Mouse (Mus musculus) forelimb bud, embryonic 11.5 days (tissue): ENCODE results near the gene Marveld1.

ENCODE experiments used
- DNase-seq: peaks from one replicate; pipeline ENCODE4 v3.0.0-alpha.2; 2012; ENCODE audit warnings: low read depth, low spot score

The Marveld1 gene

DNA sequence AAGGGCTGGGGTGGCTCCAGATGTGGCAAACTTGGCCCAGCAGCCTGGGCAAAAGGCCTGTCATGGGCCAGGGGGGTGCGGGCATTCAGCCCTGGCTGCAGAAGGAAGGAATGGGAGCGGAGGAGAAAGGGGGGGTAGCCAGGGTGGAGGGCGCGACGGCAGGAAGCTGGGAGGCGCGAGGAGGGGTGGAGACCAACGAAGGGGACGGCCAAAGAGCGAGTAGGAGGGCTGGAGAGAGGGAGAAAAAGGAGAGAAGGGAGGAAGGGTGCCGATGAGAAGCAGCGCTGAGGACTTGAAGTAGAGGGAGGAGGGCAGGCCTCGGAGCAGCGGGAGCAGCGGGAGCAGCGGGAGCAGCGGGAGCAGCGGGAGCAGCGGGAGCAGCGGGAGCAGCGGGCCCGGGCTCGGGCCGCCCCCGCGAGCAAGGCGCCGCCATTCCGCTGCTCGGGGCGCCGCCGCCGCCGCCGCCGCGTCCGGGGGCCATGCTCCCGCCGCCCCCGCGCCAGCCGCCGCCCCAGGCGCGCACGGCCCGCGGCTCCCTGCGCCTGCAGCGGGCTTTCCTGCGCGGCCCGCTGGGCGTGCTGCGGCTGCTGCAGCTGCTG, at the start of gene Marveld1:
TSS of gene Marveld1 (plus strand) at position 231 of the 599 bp plus-strand sequence.
- DNase-seq: peak; percentile 67

DNA sequence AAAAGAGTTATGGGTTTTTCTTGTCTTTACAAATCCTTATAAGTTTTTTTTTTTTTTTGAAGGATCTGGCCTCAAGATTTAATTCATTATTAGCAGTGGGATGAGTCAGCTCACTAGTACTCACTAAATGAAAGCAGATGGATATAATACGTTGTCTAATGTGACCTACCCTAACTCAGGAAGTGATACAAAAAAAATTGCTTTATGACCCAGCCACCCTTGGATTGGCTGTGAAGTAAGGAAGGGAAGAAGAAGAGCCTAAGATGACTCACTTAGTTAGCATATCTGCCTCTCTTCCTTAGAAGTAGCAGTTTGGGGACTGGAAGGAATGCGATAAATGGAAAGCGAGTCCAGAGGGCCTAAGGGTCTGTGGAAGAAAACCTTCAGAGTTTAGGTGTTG, 47.8 kb upstream of the Marveld1 start:
- no peak for DNase-seq

DNA sequence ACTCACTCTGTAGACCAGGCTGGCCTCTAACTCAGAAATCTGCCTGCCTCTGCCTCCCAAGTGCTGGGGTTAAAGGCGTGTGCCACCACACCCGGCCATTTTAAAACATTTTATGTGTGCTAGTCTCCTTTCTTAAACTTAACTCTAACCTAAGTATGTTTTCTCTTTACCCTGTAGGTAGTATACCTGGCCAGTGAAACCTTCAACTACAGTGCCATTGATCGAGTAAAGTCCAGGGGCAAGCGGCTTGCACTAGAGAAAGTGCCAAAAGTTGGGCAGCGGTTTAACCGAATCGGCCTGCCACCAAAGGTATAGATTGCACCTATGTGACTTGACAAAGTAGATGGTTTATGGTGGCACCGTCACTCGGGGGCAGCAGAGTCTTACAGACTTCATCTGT, 42.5 kb upstream of the Marveld1 start:
- DNase-seq: no peak

DNA sequence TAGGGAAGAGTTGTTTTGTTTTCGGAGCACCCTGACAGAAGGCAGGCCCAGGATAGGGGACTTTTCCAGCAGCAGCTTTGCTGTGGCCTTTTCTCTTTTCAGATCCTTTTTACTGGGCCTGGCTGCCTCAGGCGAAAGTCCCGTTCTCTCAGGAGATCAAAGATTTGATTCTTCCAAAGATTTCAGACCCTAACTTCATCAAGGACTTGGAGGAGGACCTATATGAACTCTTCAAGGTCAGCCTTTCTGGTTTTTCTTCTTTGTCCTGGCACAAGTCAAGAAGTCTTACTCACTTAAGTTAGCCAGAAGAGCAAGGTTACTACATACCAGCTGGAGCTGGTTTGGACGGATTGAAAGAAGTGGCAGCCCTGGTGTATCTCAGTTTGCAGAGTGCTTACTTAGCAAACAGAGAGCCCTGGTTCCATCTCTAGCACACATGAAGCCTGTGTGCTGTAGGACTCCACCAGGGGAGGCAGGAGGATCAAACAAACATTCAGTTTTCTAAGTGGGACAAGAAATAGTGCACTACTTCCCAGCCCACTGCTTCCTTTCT, 31.3 kb upstream of the Marveld1 start:
- no peak for DNase-seq

DNA sequence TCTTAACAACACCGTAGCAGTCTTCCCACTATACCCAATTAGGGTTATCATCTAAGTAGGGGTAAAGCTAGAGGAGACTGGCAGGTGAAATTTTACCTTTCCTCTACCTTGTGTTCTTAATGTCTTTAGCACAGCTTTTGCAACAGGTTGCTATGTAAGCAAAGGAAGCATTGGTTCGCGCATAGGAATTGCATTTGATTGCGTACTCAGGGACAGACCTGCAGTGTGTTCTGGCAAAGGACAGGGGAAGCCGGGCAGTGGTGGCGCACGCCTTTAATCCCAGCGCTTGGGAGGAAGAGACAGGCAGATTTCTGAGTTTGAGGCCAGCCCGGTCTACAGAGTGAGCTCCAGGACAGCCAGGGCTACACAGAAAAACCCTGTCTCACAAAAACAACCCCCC, 29.1 kb upstream of the Marveld1 start:
- DNase-seq: no peak

DNA sequence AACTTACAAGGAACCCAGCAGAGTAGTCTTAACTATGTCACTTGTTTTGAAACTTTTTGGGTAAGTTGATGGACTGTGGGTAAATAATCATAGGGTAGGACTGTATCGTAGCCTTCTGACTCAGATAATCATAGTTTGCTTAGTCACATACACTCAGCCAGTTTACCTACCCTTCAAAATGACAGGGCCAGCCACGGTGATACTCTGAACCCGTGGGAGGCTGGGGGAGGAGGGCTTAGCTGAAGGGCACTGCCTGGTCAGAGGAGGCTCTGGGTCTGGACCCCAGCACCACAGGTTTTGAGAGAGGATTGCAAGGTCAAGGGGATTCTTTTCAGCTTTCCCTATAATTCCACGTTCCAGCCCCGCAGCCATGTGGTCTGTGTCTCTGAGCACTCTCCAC, 28.6 kb upstream of the Marveld1 start:
- DNase-seq: no peak

DNA sequence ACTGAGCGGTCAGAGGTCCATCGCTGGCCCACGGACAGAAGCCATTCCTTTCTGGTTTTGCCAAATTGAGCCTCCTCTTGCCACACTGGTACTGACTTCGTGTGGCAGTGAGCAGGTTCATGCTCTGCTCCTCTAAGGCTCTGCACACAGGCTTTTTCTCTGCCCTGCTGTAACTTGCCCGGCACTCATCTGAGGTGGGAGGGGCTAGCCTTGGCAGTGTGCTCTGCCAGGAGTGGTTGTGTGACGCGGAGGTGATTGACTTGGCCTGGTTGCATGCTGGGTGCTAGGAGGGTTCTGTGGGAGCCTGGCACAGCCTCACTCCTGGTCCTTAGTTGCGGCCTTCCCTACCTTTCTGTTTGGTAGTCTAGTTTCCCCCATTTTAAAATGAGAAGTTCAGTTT, 26.7 kb upstream of the Marveld1 start:
- DNase-seq: no peak

DNA sequence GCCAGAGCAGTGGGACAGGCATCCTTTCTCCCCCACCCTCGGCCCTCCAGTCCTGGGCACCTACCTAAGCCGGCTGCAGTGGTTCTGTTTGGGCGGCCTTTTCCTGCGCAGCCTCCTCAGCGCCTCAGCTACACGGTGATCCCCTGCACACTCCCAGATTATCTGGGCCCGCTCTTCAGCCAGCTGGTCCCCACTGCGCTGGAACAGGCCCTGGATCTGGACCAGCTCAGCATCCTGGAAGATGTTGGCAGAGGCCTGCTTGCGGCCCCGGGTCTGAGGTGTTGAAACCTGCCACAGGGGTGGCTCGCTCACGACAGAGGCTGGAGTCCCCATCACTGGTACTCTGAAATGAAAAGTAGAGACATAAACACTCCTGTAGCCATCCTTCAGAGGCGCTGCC, 22.5 kb upstream of the Marveld1 start:
- no peak for DNase-seq

DNA sequence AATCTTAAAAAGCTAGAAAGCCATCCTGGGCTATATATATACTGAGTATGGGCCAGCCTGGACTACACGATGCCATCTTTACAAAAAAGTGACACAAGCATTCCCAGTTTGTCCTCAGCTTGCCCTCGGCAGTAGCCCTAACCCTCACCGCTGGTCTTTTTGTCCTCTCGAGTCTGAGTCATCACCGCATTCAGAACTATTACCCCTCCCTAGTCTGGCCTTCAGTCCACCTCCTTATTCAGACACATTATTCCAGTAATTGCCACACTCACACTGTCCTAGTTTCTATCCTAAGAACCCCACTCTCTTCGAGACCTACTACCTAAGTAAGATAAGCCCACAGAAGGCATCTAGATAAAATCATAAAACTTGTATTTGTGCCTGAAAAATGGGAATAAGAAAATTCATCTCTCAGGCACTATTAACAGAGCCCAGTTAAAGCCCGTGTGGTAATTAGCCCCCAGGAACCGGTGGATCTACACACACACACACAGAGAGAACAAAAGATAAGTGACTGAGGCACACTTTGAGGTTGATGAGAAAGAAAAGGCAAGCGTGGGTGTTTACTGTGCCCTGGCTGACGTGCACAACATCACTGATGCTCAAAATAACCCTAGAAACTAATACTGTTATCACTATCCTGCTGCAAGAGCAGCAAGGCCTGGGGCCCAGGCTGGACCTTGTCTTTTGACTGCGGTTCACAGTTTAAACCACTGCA, 21.5 kb upstream of the Marveld1 start:
- DNase-seq: no peak

DNA sequence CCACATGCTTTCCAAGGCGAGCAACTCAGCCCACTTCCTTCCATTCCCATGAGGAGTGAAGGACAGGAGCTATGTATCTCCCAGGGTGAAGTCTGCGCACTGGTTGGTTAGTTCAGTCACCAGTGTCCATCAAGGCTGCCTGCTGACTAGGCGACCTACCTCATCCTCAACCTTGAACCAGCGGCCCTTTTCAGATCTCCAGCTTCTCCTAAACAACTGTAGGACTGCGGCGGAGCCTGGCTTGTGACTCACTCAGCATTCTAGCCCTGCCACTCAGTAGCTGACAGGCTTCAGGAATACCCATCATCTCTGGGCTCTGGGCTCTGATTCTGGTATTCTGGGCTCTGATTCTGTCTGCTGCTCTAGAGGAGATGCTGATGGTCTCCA, 21.0 kb upstream of the Marveld1 start:
- DNase-seq: no peak

DNA sequence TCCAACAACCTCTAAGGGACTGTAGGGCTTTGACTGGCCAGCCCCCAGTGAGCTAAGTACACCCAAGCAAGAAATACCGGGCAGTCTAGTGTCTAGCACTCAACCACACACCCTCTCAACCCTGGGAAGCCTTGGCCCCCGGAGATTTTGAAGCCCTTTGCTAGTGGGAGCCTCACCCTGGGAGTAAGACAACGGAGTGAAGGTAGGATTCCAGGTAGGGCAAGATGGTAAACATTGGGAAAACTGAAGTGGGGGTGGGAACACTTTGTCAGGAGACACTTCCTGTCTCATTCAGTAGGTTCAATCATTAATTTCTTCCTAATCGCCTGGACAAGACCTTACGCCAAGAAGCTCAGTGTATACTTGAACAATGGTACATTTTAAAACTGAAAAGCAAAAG, 20.2 kb upstream of the Marveld1 start:
- no peak for DNase-seq

DNA sequence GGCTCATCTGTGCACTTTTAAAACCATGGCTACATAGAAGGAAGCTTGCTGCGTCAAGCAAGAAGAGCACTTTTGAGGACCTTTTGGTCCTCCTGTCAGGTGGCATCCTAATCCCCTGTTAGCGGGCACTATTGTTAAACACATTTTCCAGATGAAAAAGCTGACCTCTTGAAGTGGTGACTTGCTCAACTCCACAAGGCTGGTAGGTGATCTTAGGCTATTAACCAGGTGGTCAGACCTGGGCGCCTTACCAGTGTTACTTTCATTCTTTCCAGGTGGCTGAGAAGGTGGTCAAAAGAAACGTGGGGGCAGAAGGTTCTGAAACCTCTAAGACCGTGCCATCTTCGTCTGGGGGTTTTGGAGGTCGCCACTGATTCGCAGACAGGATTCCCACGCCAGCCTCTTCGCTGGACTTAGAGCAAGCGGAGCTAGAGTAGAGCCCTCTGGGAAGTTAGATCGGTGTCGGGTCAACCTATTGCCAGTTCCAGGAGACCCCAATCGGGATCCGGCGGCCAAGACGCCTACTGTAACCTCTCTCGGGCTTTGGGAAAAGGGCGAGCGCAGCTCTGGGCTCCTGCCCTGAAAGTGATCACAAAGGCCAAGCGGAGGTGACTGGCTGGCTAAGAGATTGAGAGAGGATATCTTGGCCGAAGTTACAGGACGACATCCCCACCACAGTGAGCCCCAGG, 19.0 kb upstream of the Marveld1 start:
- no peak for DNase-seq

DNA sequence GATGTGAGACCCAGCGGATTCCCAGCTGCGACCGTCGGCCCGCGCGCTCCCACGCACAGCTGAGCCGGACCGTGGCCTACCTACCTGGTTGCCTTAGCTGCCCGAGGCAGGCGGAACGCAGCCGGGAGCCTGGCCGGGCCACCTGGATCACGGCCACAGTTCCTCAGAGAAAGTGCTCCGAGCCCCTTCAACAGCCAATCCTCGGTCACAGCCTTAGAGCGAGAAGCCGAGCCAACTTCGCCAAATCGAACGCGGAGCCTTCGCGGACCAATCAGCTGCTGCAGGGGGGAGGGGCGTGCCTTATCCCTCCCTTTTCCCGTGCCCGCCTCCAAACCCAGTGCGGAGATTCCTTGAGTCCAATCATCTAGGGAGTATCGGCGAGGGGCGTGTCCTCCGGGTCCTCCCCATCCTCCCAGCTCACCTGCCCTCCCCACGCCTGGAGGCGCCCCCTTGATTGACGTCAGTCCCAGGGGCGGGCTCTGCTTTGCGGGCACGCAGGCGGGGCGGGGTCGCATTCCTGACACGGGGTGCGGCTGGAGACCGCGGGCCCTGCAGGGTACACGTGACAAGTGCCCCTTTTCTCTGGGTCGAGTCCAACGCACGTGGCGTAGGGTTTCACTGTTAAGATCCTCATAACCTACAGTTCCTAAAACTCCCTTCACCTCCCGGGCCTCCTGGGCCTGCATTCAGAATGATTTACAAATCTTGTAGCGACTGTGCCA, 18.3 kb upstream of the Marveld1 start, which contains the start of gene Avpi1:
TSS of gene Avpi1 (minus strand) at position 273 of the 722 bp plus-strand sequence.
- peak; percentile 99 for DNase-seq

DNA sequence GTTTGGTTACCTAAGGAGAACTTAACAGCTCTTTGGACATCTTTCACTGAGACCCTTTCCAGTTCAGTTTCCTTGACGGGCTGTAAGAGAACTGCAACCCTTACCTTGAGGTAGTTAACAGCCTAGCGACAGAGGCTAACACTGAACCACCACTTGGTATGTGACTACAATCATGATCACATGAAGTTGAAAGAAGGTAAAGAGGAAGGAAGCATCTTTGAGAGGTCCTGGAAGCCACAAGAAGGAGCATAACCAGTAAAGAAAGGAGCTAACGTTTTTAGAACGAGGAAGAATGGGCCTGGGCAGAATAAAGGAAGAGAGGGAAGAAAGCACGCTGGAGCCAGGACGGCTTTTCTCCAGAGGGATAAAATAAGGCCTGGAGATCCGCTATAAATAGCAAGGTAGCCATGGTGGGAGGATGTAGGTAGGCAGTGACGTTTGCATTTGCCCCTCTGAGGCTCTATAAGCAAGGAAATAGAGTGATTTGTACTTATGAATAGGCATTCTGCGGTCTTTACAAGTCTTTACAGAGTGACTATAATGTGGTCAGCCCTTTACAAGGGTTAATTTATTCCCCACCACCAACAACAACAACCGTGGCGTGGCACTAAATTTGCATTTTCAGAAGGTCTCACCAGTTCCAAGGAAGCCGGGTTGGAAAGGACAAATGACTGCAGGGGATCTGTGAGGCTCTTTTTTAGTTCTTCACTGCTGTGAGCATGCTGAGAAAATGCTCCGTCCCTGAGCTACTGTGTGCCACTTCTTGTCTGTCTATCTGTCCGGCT, 17.5 kb upstream of the Marveld1 start:
- DNase-seq: no peak

DNA sequence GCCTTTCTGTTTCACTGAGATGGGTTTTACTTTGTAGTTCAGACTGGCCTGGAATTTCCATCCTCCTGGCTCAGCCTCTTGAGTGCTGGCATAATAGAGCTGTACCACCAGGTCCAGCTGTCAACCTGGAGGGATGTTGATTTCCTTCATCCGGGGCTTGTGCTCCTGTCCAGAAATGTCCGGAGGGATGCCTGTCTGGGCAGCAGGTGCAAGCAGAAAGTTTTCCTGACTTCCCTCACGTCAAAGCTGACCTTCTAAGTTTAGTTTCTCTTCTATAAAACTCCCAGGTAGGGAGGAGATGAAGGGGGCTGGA, 16.9 kb upstream of the Marveld1 start:
- no peak for DNase-seq

DNA sequence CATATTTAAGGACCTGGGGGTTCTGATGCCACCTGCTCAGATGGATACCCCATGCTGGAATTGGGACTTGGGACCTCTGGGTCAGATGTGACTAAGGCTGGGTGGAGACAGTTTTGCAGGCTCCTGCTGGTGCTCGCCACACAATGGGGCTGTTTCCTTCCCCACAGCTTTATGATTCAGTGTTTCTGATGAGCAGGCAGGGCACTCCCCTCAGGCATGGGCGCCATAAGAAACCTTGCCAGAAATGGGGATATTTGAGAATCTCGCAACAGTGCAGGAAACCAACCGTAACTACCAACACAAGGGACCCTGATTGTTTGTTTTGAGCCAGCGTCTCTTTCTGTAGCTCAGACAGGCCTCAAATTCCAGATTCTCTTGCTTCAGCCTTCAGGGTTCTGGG, 16.1 kb upstream of the Marveld1 start:
- no peak for DNase-seq

DNA sequence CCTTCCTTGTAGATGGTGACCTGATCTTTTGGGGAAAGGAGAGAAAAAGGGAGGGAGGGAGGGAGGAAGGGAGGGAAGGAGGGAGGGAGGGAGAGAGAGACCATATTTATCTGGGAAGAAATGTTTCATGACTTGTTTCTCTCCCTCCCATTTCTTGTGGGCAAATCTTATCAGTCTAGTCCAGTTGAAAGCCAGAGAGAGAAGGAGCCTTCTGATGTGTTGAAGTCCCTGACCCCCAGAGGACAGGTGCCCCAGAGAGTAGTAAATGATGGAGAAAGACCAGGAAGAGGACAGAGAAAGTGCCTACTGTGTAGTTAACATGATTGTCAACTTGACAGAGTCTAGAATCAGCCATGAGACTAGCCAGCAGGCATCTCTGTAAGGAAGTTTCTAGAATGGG, 12.1 kb upstream of the Marveld1 start:
- no peak for DNase-seq

DNA sequence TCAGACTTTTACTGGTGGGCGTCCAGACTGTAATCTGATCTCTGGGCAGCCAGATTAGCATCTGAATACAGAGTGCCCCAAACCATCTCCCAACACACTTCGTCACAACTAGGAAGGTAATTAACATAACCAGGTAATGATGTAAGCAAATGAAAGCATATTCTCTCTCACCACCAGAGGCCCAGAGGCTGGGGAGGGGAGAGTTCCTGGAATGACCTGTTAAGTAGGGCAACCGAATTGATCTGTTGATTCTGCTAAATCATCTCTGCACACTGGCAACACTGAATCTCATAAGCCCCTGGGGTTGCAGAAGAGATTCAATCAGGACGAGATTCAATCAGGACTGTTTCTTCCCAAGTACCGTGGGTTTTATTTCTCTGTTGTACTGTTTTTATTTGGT, 11.1 kb upstream of the Marveld1 start:
- no peak for DNase-seq

DNA sequence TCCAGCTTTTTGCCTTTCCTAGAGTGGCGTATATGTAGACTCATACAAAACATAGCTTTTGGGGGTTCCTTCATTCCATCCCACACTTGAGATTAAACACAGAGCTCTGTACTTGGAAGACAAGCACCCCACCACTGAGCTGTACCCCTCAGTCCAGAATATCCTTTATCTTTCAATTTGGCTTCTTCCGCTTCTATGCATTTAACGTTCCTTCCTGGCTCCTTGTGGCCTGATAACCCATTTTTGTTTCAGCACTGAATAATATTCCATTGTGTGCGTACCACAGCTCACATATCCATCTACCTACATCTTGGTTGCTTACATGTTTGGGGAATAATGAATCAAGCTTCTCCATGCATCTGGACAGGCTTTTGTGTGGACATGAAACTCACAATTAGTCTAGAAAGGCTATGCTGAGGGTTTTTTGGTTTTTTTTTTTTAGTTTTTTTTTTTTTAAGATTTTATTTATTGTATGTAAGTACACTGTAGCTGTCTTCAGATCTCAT, 10.0 kb upstream of the Marveld1 start:
- no peak for DNase-seq

DNA sequence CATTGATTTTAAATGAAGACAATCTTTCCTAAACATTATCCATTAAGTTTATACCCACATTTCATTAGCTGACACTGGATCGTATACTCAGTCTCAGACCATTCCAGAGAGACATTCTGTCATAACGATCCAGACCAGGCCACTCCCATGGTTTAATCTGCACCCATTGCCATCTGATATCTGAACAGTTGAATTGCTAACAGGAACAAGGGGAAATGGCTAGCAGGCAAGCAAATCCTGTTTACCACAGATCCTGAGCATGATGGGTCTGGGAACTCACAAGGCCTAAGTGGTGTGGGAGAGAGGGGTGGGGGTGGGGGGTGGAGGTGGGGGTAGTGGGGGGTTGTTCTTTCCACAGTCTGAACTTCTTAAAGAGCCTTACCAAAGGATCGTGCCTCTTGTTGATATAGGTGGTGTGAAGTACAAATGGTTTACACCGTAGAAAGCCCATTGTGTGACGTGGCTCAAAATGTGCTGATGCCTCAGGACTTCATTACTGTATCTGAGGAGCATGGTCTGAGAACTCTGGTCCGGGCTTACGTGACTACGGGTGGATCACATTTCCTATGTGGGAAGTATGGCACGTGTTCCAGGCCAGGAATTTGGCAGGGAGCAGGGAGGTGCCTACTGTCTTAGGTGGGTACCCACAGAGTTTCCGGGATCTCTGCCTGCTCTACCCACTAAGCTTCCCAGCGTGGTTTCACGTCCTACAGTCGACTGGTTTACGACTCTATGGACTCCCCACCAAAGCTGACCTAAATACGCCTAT, 8.5 kb upstream of the Marveld1 start:
- DNase-seq: no peak
